Mouse (Mus musculus) heart, embryonic 12.5 days (tissue): Measurements from ENCODE around the gene Cit. TPM values are rescaled to one million over a fixed set of nuclear protein-coding genes. Genes with fewer than 3 reads are reported as not detected.

ENCODE experiments used
- ATAC-seq: fragments of 200-750 bp; cut with Nextera tagmentation; 2 replicates; pipeline ENCODE4 v1.8.0; 2017; ENCODE audit warnings: moderate TSS enrichment, moderate library complexity; ENCODE audit not compliant: insufficient number of reproducible peaks, low FRiP score
- H3K27ac ChIP-seq: fragments of 300-500 bp; sonication (generic); 2 replicates; pipeline ENCODE4 v1.5.1; 2016; ENCODE audit warnings: mild to moderate bottlenecking, moderate library complexity; ENCODE audit not compliant: poor library complexity, severe bottlenecking
- H3K27me3 ChIP-seq: fragments of 300-500 bp; sonication (generic); replicated peaks from 2 replicates; pipeline ENCODE4 v1.6.1; 2016; ENCODE audit warnings: mild to moderate bottlenecking, moderate library complexity
- H3K36me3 ChIP-seq: fragments of 300-500 bp; sonication (generic); 2 replicates; pipeline ENCODE4 v1.6.1; 2016; ENCODE audit warnings: mild to moderate bottlenecking, moderate library complexity
- H3K4me1 ChIP-seq: fragments of 300-500 bp; sonication (generic); replicated peaks from 2 replicates; pipeline ENCODE4 v1.6.1; 2016; ENCODE audit warnings: mild to moderate bottlenecking
- H3K4me2 ChIP-seq: fragments of 300-500 bp; sonication (generic); 2 replicates; pipeline ENCODE4 v1.6.1; 2016; ENCODE audit warnings: mild to moderate bottlenecking, moderate library complexity
- H3K4me3 ChIP-seq: fragments of 300-500 bp; sonication (generic); 2 replicates; pipeline ENCODE4 v1.5.1; 2016; ENCODE audit warnings: mild to moderate bottlenecking
- H3K9ac ChIP-seq: fragments of 300-500 bp; sonication (generic); 2 replicates; pipeline ENCODE4 v1.6.1; 2016; ENCODE audit warnings: mild to moderate bottlenecking, moderate library complexity
- H3K9me3 ChIP-seq: fragments of 300-500 bp; sonication (generic); replicated peaks from 2 replicates; pipeline ENCODE4 v1.6.1; 2016; ENCODE audit warnings: mild to moderate bottlenecking, moderate library complexity
- WGBS: fragments of 180-500 bp; shearing (Covaris S2); methylation state at CpG from one replicate; pipeline ENCODE4 v1.1.7; 2016; 5-methylcytosine and 5-hydroxymethylcytosine counted together
- polyA plus RNA-seq: library from polyadenylated mRNA; unstranded; fragments of >200 nt; fragmentation: Nextera tagmentation; extraction: Ambion mirVana; gene quantifications from 2 replicates; pipeline ENCODE4 v1.2.1, GENCODE M21; 2016

Cit gene
- polyA plus RNA-seq, 1 experiment from 2014 or later: 28.5 TPM

- Histone ChIP-seq H3K9ac (no peak overlapping the region), H3K27me3 (no peaks in the 10 kb centered on the region), H3K36me3 (peaks cover 70% of the 10 kb centered on the region), H3K9me3 (peaks cover 3% of the 10 kb centered on the region; the same call in 1 of the 2 replicates), H3K4me2 (no peak overlapping the region), H3K4me3 (no peak overlapping the region), H3K4me1 (no peaks in the 10 kb centered on the region; the same call in 1 of the 2 replicates), H3K27ac (no peak overlapping the region)
- WGBS: 90% methylated on average over 11 of the region's 11 CpGs
- no peak for ATAC-seq
Observed at GRCm38 (mm10) chr5:115985101-115985500, 140.0 kb downstream of the Cit start.

- ATAC-seq: no peak
- 84% methylated on average over 12 of the region's 12 CpGs for WGBS
Observed at GRCm38 (mm10) chr5:115987284-115987683, 142.2 kb downstream of the Cit start.

GRCm38 (mm10) chr5:115991717-115992116, 146.6 kb downstream of the Cit start:
- WGBS: 97% methylated on average over 11 of the region's 11 CpGs
- Histone ChIP-seq H3K9me3 (peaks cover 11% of the 10 kb centered on the region), H3K4me2 (no peak overlapping the region), H3K9ac (no peak overlapping the region), H3K36me3 (peaks cover 81% of the 10 kb centered on the region), H3K4me3 (no peak overlapping the region), H3K27me3 (no peaks in the 10 kb centered on the region), H3K4me1 (no peaks in the 10 kb centered on the region), H3K27ac (no peak overlapping the region)
- no peak for ATAC-seq

More at GRCm38 (mm10) chr5:115987284-115987683, 142.2 kb downstream of the Cit start:
- no peak overlapping the region for H3K27ac ChIP-seq
- no peak overlapping the region for H3K9ac ChIP-seq
- peaks cover 11% of the 10 kb centered on the region for H3K9me3 ChIP-seq
- peaks cover 77% of the 10 kb centered on the region for H3K36me3 ChIP-seq
- no peaks in the 10 kb centered on the region; the same call in 1 of the 2 replicates for H3K4me1 ChIP-seq
- no peaks in the 10 kb centered on the region for H3K27me3 ChIP-seq
- H3K4me3 ChIP-seq: no peak overlapping the region
- no peak overlapping the region for H3K4me2 ChIP-seq

GRCm38 (mm10) chr5:115994101-115994500, 149.0 kb downstream of the Cit start:
- no peak overlapping the region for H3K4me3 ChIP-seq
- no peak overlapping the region for H3K4me2 ChIP-seq
- H3K27me3 ChIP-seq: no peaks in the 10 kb centered on the region
- no peak overlapping the region for H3K9ac ChIP-seq
- H3K27ac ChIP-seq: no peak overlapping the region
- peaks cover 72% of the 10 kb centered on the region for H3K36me3 ChIP-seq
- 95% methylated on average over 15 of the region's 15 CpGs for WGBS
- no peak for ATAC-seq
- peaks cover 11% of the 10 kb centered on the region for H3K9me3 ChIP-seq
- H3K4me1 ChIP-seq: no peaks in the 10 kb centered on the region

GRCm38 (mm10) chr5:115997376-115997775, 152.3 kb downstream of the Cit start:
- Histone ChIP-seq H3K36me3 (peaks cover 59% of the 10 kb centered on the region), H3K4me3 (no peak overlapping the region), H3K27me3 (no peaks in the 10 kb centered on the region), H3K9me3 (no peaks in the 10 kb centered on the region), H3K27ac (no peak overlapping the region), H3K9ac (no peak overlapping the region), H3K4me2 (no peak overlapping the region), H3K4me1 (no peaks in the 10 kb centered on the region)
- no peak for ATAC-seq
- 42% methylated on average over 13 of the region's 13 CpGs for WGBS

GRCm38 (mm10) chr5:116003154-116003553, 158.1 kb downstream of the Cit start:
- WGBS: 88% methylated on average over 8 of the region's 8 CpGs
- Histone ChIP-seq H3K36me3 (peaks cover 42% of the 10 kb centered on the region), H3K4me1 (no peaks in the 10 kb centered on the region), H3K4me3 (no peak overlapping the region), H3K9ac (no peak overlapping the region), H3K9me3 (no peaks in the 10 kb centered on the region), H3K4me2 (no peak overlapping the region), H3K27ac (no peak overlapping the region), H3K27me3 (no peaks in the 10 kb centered on the region)
- ATAC-seq: no peak

- no peak overlapping the region for H3K4me3 ChIP-seq
Observed at GRCm38 (mm10) chr5:116003825-116004224, 158.7 kb downstream of the Cit start.

GRCm38 (mm10) chr5:116004271-116004670, 159.2 kb downstream of the Cit start:
- H3K4me2 ChIP-seq: no peak overlapping the region
- H3K27ac ChIP-seq: no peak overlapping the region
- peaks cover 38% of the 10 kb centered on the region for H3K36me3 ChIP-seq
- H3K9me3 ChIP-seq: no peaks in the 10 kb centered on the region
- 88% methylated on average over 10 of the region's 10 CpGs for WGBS
- no peak overlapping the region for H3K9ac ChIP-seq
- H3K4me3 ChIP-seq: no peak overlapping the region
- no peaks in the 10 kb centered on the region for H3K27me3 ChIP-seq
- H3K4me1 ChIP-seq: no peaks in the 10 kb centered on the region
- ATAC-seq: no peak

More at GRCm38 (mm10) chr5:116003825-116004224, 158.7 kb downstream of the Cit start:
- peaks cover 42% of the 10 kb centered on the region for H3K36me3 ChIP-seq
- no peaks in the 10 kb centered on the region for H3K9me3 ChIP-seq
- no peak overlapping the region for H3K9ac ChIP-seq
- H3K27me3 ChIP-seq: no peaks in the 10 kb centered on the region
- H3K27ac ChIP-seq: no peak overlapping the region
- H3K4me2 ChIP-seq: no peak overlapping the region
- WGBS: 49% methylated on average over 13 of the region's 13 CpGs
- no peak for ATAC-seq
- H3K4me1 ChIP-seq: no peaks in the 10 kb centered on the region

- no peak for ATAC-seq
- Histone ChIP-seq H3K27ac (no peak overlapping the region), H3K27me3 (no peaks in the 10 kb centered on the region), H3K4me2 (no peak overlapping the region), H3K9me3 (no peaks in the 10 kb centered on the region), H3K4me3 (no peak overlapping the region), H3K36me3 (peaks cover 23% of the 10 kb centered on the region), H3K4me1 (no peaks in the 10 kb centered on the region), H3K9ac (no peak overlapping the region)
- 70% methylated on average over 22 of the region's 22 CpGs for WGBS
Observed at GRCm38 (mm10) chr5:116006324-116007099, 161.4 kb downstream of the Cit start.

GRCm38 (mm10) chr5:116007723-116008122, 162.6 kb downstream of the Cit start:
- peaks cover 18% of the 10 kb centered on the region for H3K36me3 ChIP-seq
- H3K4me3 ChIP-seq: no peak overlapping the region
- no peaks in the 10 kb centered on the region for H3K9me3 ChIP-seq
- no peaks in the 10 kb centered on the region for H3K4me1 ChIP-seq
- no peaks in the 10 kb centered on the region for H3K27me3 ChIP-seq
- no peak overlapping the region for H3K4me2 ChIP-seq
- 74% methylated on average over 13 of the region's 13 CpGs for WGBS
- H3K27ac ChIP-seq: no peak overlapping the region
- no peak overlapping the region for H3K9ac ChIP-seq
- ATAC-seq: no peak

- no peak for ATAC-seq
- H3K9me3 ChIP-seq: no peaks in the 10 kb centered on the region
- no peak overlapping the region for H3K9ac ChIP-seq
- 82% methylated on average over 15 of the region's 15 CpGs for WGBS
- no peaks in the 10 kb centered on the region for H3K4me1 ChIP-seq
- no peak overlapping the region for H3K27ac ChIP-seq
- no peak overlapping the region for H3K4me3 ChIP-seq
- no peak overlapping the region for H3K4me2 ChIP-seq
- H3K36me3 ChIP-seq: peaks cover 30% of the 10 kb centered on the region
- no peaks in the 10 kb centered on the region for H3K27me3 ChIP-seq
Observed at GRCm38 (mm10) chr5:116009091-116009851, 164.2 kb downstream of the Cit start.
